Mouse (Mus musculus) hematopoietic stem cell, adult 5-6 weeks (primary cell): ENCODE results near the gene Casp8ap2. TPM values are rescaled to one million over a fixed set of nuclear protein-coding genes. Genes with fewer than 3 reads are reported as not detected.

Experiments
- ATAC-seq, 2 experiments: fragments of 125-278 bp in 1 of 2; replicated peaks in 1 of 2; 2 replicates each; pipeline ENCODE4 v1.8.0; 2016 to 2017; ENCODE audit warnings: inconsistent platforms in 2 of 2, mild to moderate bottlenecking in 2 of 2, moderate number of reproducible peaks in 2 of 2, low read depth in 1 of 2, moderate TSS enrichment in 1 of 2; ENCODE audit not compliant: low FRiP score in 2 of 2, poor library complexity in 2 of 2, severe bottlenecking in 2 of 2, insufficient read depth in 1 of 2, low TSS enrichment in 1 of 2
- total RNA-seq: library from RNA; stranded (forward); fragments of 172-1452, 232-1000 nt; gene quantifications from 2 replicates; pipeline ENCODE4 v1.2.3, GENCODE M21; 2017

The Casp8ap2 gene
- total RNA-seq, 1 experiment from 2014 or later = 66.9 TPM

- 0 out of 4 replicates have a peak, but pooled peaks have one; percentile 10 to 14 for ATAC-seq
Observed at GRCm38 (mm10) chr4:32656146-32656904, 41.1 kb downstream of the Casp8ap2 start.

- ATAC-seq = peak; percentile 89 to 98
Observed at GRCm38 (mm10) chr4:32656918-32657662, 41.8 kb downstream of the Casp8ap2 start, which contains the start of gene Mdn1. Gene Mdn1 (plus strand): TSS chr4:32657119.

GRCm38 (mm10) chr4:32665843-32666242, 50.6 kb downstream of the Casp8ap2 start:
- ATAC-seq = no peak

- ATAC-seq = no peak
Observed at GRCm38 (mm10) chr4:32668291-32668690, 53.0 kb downstream of the Casp8ap2 start.

- ATAC-seq = 0 out of 4 replicates have a peak, but pooled peaks of 1 of the 2 experiments have one; percentile 27
Observed at GRCm38 (mm10) chr4:32669825-32670224, 54.6 kb downstream of the Casp8ap2 start.

- ATAC-seq = no peak
Observed at GRCm38 (mm10) chr4:32674025-32674424, 58.8 kb downstream of the Casp8ap2 start.

GRCm38 (mm10) chr4:32677471-32677870, 62.2 kb downstream of the Casp8ap2 start:
- ATAC-seq = no peak

GRCm38 (mm10) chr4:32680843-32681242, 65.6 kb downstream of the Casp8ap2 start:
- ATAC-seq = no peak

- no peak for ATAC-seq
Observed at GRCm38 (mm10) chr4:32682471-32682870, 67.2 kb downstream of the Casp8ap2 start.

GRCm38 (mm10) chr4:32683061-32683582, 67.9 kb downstream of the Casp8ap2 start:
- no peak for ATAC-seq

Other genes starting within 250 kb of the Casp8ap2 start
- not detected in 2 replicates for gene Gja10, start 12.7 kb upstream of the Casp8ap2 start, total RNA-seq
- 79.4 and 101 TPM in 2 replicates for gene Mdn1, start 41.7 kb downstream of the Casp8ap2 start, total RNA-seq
- 57.4 and 69.7 TPM in 2 replicates for gene Lyrm2, start 184.8 kb downstream of the Casp8ap2 start, total RNA-seq